Mouse (Mus musculus): ENCODE results near the gene Soat2.
"Not testable (repeated sequence)": the region's sequence is repeated elsewhere in the genome, so short reads cannot be mapped to it uniquely, and the experiment has no call there.

Gene Soat2

DNA sequence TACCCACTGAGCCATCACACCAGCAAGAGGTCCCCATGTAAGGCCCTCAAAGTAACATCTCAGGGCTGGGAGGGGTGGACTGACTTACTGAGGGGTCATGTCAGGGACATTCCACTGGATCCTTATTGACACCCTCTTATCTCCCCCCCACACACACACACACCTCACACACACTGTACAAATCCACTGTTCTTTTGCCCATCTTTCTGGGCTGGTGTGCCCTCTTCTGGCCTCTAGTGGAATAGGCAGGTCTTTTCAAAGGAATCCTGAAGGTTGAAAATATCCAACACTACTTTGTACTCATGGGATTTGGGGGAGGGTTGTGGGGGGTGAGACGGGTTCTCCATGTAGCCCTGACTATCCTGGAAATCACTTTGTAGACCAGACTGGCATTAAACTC is 3.4 kb upstream of the Soat2 start:
- in situ Hi-C loops (cut with MboI, MseI): no loop called here

DNA sequence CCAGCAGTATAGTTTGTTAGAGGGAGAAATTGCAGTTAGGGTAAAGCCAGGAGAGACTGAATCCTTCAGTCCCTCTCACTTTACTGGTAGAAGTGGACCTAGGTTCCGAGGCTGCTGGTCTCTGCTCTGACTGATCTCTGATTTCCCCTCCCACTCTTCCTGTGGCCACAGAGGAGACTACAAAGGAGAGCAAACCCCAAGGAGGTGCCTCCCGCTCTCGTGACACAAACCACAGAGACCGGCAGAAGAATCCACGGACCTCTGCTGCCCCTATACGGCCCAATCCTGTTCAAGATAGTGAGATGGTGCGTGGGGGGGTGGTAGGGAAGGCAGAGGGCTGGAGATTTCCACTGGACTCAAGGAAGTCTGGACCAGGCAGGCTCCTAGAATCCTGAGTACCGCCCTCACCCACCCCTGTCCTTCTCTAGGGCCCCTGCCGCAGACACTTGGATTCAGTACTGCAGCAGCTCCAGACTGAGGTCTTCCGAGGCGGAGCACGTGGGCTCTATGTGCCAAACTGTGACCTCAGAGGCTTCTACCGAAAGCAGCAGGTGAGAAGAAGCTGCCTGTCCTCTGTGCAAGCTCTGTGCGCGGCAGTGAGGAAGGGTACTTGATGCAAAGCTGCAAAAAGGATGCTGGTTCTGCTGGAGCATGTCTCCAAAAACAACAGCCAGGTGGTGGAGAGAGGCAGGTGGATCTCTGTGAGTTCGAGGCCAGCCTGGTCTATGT is 2.5 kb upstream of the Soat2 start:
- in situ Hi-C loops (cut with MboI, MseI): no loop called here

- in situ Hi-C loops (cut with MboI, MseI): no loop called here
Measured at GRCm38 (mm10) chr15:102149561-102149960, 765 bp upstream of the Soat2 start.

- in situ Hi-C loops (cut with MboI, MseI): no loop called here
Measured at GRCm38 (mm10) chr15:102152646-102153045, 2.3 kb downstream of the Soat2 start.

- in situ Hi-C loops (cut with MboI, MseI): not testable (repeated sequence)
Measured at GRCm38 (mm10) chr15:102155006-102155405, 4.7 kb downstream of the Soat2 start.

- in situ Hi-C loops (cut with MboI, MseI): no loop called here
Measured at GRCm38 (mm10) chr15:102156836-102157235, 6.5 kb downstream of the Soat2 start.

GRCm38 (mm10) chr15:102160415-102161060 is 10.2 kb downstream of the Soat2 start:
- in situ Hi-C loops (cut with MboI, MseI): no loop called here

- in situ Hi-C loops (cut with MboI, MseI): no loop called here
Measured at GRCm38 (mm10) chr15:102163900-102164693, 13.8 kb downstream of the Soat2 start.

- in situ Hi-C loops (cut with MboI, MseI): no loop called here
Measured at GRCm38 (mm10) chr15:102165468-102166100, 15.3 kb downstream of the Soat2 start.

DNA sequence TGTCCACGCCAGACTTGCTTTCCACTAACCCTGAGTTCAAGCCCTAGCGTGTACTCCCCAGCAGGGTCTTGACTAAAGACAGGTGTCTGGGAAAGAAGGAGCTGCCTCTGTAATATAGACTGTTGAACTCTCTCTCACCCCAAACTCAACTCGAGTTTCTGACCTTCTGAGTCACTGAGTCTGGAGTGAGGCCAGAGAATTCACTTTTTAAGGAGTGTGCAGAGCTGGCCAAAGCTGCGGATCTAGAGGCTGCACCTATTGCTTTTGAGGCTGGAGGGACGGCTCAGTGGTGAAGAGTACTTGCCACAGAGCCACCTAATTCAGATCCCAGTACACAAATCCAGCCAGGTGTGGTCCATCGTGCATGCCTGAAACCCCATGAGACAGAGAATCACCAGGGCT is 17.3 kb downstream of the Soat2 start:
- in situ Hi-C loops (cut with MboI, MseI): no loop called here

GRCm38 (mm10) chr15:102169064-102169463 is 18.7 kb downstream of the Soat2 start:
- in situ Hi-C loops (cut with MboI, MseI): no loop called here

GRCm38 (mm10) chr15:102173581-102173980 is 23.3 kb downstream of the Soat2 start:
- in situ Hi-C loops (cut with MboI, MseI): loop anchor here (10.0 kb wide), 1 partner anchor 289 kb away; no protein-coding TSS in a partner anchor

DNA sequence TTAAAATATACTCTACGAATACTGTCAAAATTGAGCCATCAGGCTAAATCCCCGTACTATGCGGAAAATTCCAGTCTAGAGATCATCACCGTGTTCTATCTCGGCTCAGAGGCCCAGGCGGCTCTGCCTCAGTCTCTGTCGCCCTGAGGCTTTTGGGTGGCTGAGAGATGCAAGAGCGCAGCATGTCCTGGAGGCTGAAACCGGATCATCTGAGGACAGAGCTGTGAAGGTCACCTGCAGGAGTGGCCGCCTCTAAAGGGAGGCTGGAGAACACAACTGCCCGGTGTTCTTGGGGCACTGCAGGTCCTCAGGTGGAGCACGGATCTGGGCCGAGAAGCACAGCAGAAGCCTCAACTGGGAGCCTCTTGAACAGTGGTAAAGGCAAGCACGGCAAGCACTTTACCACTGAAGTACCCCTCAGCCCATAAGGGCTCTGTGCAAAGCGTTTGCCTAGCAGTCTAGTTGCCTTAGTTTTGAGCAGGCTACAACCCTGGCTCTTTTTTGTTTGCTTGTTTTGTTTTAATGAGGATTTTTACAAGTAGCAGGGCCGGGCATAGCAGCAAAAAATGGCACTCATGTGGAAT is 25.5 kb downstream of the Soat2 start:
- in situ Hi-C loops (cut with MboI, MseI): loop anchor here (10.0 kb wide), 1 partner anchor 291 kb away; no protein-coding TSS in a partner anchor

DNA sequence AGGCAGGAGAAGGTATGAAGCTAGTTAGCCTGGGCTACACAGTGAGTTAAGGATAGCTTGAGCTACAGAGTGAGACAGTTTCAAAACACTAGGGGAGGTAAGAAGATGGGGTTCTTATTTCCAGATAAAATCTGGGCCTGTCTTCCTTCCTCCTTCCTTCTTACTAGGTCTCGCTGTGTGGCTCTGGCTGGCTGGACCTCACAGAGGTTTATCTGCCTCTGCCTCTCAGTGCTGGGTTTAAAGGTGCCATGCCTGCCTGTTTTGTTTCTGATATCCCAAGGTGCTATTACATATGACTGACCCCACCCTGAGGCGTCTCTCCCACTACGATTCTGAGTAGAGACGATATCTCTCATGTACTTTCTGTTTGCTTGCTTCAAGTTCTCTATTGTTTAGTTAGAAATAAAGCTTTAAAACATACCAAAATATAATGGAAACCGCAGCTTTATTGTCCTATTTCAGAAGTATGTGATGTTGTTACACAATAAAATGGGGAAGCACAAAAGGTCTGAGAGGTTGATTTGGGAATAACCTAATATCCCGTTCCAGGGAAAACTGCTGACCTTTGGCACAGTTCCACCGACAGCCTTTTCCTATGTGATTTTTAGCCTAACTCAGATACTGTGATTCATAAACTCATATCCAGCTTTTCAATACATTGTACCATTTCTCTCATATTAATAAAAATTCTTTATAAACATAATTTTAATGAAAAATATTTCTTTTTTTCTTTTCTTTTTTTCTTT is 26.4 kb downstream of the Soat2 start:
- in situ Hi-C loops (cut with MboI, MseI): loop anchor here (10.0 kb wide), 1 partner anchor 292 kb away; no protein-coding TSS in a partner anchor

DNA sequence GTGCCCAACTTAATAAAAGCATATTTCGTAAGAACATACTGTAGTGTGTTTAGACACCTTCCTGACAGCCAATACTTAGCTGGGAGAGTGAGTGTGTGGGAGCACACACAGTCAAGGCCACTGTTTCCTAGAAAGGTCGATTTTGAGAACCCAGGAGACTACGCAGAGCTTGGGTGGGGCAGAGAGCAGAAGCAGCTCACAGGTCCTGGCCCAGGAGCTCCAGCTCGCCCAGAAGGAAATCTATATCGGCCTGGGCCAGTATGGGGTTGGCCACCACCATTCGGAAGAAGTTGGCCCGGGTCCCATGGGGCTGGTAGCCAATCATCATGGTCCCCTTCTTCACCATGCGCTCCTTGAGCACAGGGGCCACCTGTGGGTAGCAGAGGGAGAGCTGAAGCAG is 27.1 kb downstream of the Soat2 start:
- in situ Hi-C loops (cut with MboI, MseI): loop anchor here (10.0 kb wide), 1 partner anchor 293 kb away; no protein-coding TSS in a partner anchor

- in situ Hi-C loops (cut with MboI, MseI): loop anchor here (10.0 kb wide), 1 partner anchor 293 kb away; no protein-coding TSS in a partner anchor
Measured at GRCm38 (mm10) chr15:102178279-102178678, 28.0 kb downstream of the Soat2 start.

DNA sequence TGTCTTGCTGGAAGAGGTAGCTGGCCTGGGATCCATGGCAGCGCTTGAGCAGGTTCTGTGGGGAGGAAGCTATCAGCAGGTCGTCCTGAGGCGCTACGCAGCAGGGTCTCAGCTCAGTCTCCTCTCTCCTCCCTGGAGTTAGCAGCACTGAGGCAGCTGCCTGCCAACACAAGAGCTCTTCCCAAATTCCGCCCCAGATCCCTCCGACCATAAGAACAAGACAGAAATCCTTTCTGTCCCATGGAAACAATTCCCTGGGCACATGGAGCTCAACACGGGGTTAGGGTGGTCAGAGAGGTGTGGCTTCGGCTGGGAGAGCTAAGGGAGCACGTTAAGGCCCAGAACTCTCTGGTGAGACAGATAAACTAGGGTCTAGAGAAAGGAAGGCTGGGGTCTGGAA is 28.8 kb downstream of the Soat2 start:
- in situ Hi-C loops (cut with MboI, MseI): loop anchor here (10.0 kb wide), 1 partner anchor 294 kb away; no protein-coding TSS in a partner anchor

DNA sequence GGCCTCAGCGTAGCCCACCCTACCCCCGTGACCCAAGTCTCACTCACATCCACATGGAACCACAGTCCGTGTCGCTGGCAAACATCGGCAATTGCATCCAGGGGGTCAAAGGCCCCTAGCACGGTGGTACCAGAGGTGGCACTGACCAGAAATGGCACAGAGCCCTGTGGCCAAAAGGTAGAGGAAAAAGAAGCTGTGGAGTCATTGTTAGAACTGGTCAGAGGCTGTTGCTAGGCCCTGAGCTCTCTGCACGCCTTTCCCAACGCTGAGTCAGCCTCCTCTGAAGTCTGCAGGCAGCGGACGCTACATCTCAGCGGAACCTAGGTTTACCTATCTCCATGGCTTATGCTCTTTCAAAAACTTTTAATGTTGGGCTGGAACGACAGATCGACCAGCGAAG is 29.6 kb downstream of the Soat2 start:
- in situ Hi-C loops (cut with MboI, MseI): loop anchor here (10.0 kb wide), 1 partner anchor 295 kb away; no protein-coding TSS in a partner anchor

DNA sequence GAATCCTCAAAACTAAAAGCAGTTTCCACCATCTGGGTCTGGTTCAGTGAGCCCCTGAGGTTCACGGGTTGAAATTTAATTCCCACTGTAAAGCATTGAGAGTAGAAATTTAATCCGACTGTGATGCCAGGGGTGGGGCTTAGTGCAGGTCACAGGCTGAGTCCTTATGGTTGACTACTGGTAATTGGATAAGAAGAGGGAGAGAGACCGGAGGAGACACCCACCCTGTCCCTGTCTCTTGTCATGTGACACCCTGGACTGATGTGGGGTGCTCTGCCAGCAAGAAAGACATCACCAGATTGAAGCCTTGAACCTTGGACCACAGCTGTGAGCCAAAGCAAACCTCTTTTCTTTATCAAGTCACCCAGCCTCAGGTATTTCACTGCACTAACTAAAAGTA is 32.8 kb downstream of the Soat2 start:
- in situ Hi-C loops (cut with MboI, MseI): no loop called here

- in situ Hi-C loops (cut with MboI, MseI): no loop called here
Measured at GRCm38 (mm10) chr15:102186239-102186638, 35.9 kb downstream of the Soat2 start.
